In the genomic region with DNA sequence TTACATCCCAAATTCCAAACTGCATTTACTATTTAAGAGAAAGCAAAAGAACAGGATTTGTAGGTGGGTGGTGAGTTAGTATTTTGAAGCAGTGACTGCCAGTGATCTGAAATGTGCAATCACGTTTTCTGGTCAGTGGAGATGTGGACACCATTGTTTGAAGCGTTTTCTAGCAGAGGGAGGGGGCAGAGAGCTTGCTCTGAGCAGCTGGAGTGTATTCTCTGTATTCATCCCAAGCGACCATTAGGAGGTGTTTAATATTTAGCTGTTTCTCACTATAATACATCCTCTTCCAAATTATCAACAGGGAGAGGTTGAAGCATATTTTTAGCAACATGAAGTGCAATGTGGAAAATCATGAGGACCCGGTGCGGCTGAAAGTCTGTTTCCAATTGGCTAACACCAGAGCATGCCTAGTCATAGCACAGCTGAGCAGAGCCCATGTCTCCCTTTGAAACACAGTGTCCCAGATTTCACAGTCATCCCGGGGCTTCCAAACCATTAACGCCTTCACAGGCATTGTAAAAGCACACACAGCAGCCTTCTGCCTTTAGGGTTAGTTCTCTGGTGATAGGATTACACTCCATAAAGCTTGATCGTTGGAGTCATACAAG, we compare ENCODE assay signal across 14 mouse cellular contexts. TPM values are rescaled to one million over a fixed set of nuclear protein-coding genes. Genes with fewer than 3 reads are reported as not detected.
DNase-seq lines count a peak whose midpoint lies in the region; ATAC-seq lines count a peak whose summit lies in the region.
"Had no signal": no experiment of that assay in that cellular context is flagged by ENCODE, and none has a peak within 500 bp of the region (broad histone marks: within the 10 kb centered on the region; RNA-seq: fewer than 3 reads in every experiment).

No protein-coding gene starts in this region.

- no peaks in the 10 kb centered on the region for H3K27me3 ChIP-seq in forebrain, embryonic 11.5 days (ENCODE audit: control insufficient read depth, insufficient read depth, low read length)
- no peaks in the 10 kb centered on the region for H3K27me3 ChIP-seq in forebrain, embryonic 10.5 days (ENCODE audit: poor library complexity, severe bottlenecking)
- no peaks in the 10 kb centered on the region for H3K27me3 ChIP-seq in neural tube, embryonic 13.5 days
- H3K27me3 ChIP-seq: stomach, embryonic 15.5 days had no signal

- no peak for DNase-seq in forebrain, embryonic 11.5 days (ENCODE audit: low spot score)
- DNase-seq in forebrain, embryonic 10.5 days (ENCODE audit: extremely low spot score, low spot score) = no peak
- DNase-seq in neural tube, embryonic 10.5 days (ENCODE audit: extremely low spot score, low spot score) = no peak
- peak; percentile 66 for DNase-seq in induced T-regulatory cell, adult 2 months (ENCODE audit: low read depth)
- peak; percentile 75 for DNase-seq in retina, postnatal 1 day
- DNase-seq in lung, postnatal 25 days (ENCODE audit: low spot score) = no peak
- no peak for DNase-seq in adrenal gland, adult 8-10 months
- DNase-seq: embryo, embryonic 11 days; kidney, postnatal 14 days; left cerebral cortex, postnatal 4 days; lung, postnatal 14 days had no signal

- WGBS in forebrain, embryonic 11.5 days = 53% methylated on average over 8 of the region's 8 CpGs
- 63% methylated on average over 8 of the region's 8 CpGs for WGBS in forebrain, embryonic 10.5 days
- WGBS in neural tube, embryonic 13.5 days = 32% methylated on average over 8 of the region's 8 CpGs

- no peaks in the 10 kb centered on the region for H3K9me3 ChIP-seq in forebrain, embryonic 11.5 days (ENCODE audit: control insufficient read depth, low read length)
- H3K9me3 ChIP-seq in forebrain, embryonic 10.5 days = no peaks in the 10 kb centered on the region
- H3K9me3 ChIP-seq in neural tube, embryonic 13.5 days = no peaks in the 10 kb centered on the region
- H3K9me3 ChIP-seq: stomach, embryonic 15.5 days had no signal

- ATAC-seq in forebrain, embryonic 11.5 days (replicated peaks; ENCODE audit: low FRiP score) = 0 out of 2 replicates have a peak, but pooled peaks have one; percentile 30
- peak; percentile 82 for ATAC-seq in neural tube, embryonic 13.5 days (ENCODE audit: low read depth)
- ATAC-seq: Patski had no signal

- H3K36me3 ChIP-seq in forebrain, embryonic 11.5 days (ENCODE audit: control insufficient read depth, insufficient read depth, low read length) = no peaks in the 10 kb centered on the region
- no peaks in the 10 kb centered on the region for H3K36me3 ChIP-seq in forebrain, embryonic 10.5 days (replicated peaks)
- no peaks in the 10 kb centered on the region for H3K36me3 ChIP-seq in neural tube, embryonic 13.5 days
- H3K36me3 ChIP-seq: stomach, embryonic 15.5 days had no signal

- H3K27ac ChIP-seq in forebrain, embryonic 11.5 days (ENCODE audit: low read depth, low read length) = no peak overlapping the region
- no peak overlapping the region for H3K27ac ChIP-seq in forebrain, embryonic 10.5 days
- peak overlapping the region; percentile 10 for H3K27ac ChIP-seq in neural tube, embryonic 13.5 days (replicated peaks)
- H3K27ac ChIP-seq: stomach, embryonic 15.5 days had no signal

- H3K9ac ChIP-seq in forebrain, embryonic 11.5 days (ENCODE audit: low read length) = no peak overlapping the region
- H3K9ac ChIP-seq in neural tube, embryonic 13.5 days = no peak overlapping the region
- H3K9ac ChIP-seq: stomach, embryonic 15.5 days had no signal

- no peak overlapping the region for H3K4me2 ChIP-seq in forebrain, embryonic 11.5 days (ENCODE audit: low read depth, low read length, severe bottlenecking)
- peak overlapping the region; percentile 29; the same call in 1 of the 2 replicates for H3K4me2 ChIP-seq in neural tube, embryonic 13.5 days
- H3K4me2 ChIP-seq: stomach, embryonic 15.5 days had no signal

- H3K4me3 ChIP-seq in forebrain, embryonic 11.5 days (ENCODE audit: low read depth, low read length) = no peak overlapping the region
- no peak overlapping the region for H3K4me3 ChIP-seq in forebrain, embryonic 10.5 days
- H3K4me3 ChIP-seq in neural tube, embryonic 13.5 days = no peak overlapping the region
- H3K4me3 ChIP-seq: stomach, embryonic 15.5 days had no signal

- H3K4me1 ChIP-seq in forebrain, embryonic 11.5 days (replicated peaks; ENCODE audit: control insufficient read depth, insufficient read depth, low read length) = no peaks in the 10 kb centered on the region
- H3K4me1 ChIP-seq in forebrain, embryonic 10.5 days = peaks cover 12% of the 10 kb centered on the region; the same call in 1 of the 2 replicates
- peaks cover 10% of the 10 kb centered on the region for H3K4me1 ChIP-seq in neural tube, embryonic 13.5 days (replicated peaks)
- H3K4me1 ChIP-seq: stomach, embryonic 15.5 days had no signal

RNA-seq across cellular contexts. Expression of gene Icos, which starts 41.7 kb away (rescaled TPM):
- polyA plus RNA-seq in forebrain, embryonic 11.5 days (2014; fragmentation: Nextera tagmentation; extraction: Ambion mirVana) = not detected in 2 replicates
- polyA plus RNA-seq in forebrain, embryonic 10.5 days (2016; fragmentation: Nextera tagmentation; extraction: Ambion mirVana) = 0.11 and 0.26 TPM in 2 replicates
- 0.51 TPM in 1 of 2 replicates, not detected in the other for polyA plus RNA-seq in neural tube, embryonic 13.5 days (2015; fragmentation: Nextera tagmentation; extraction: Ambion mirVana)
- total RNA-seq in adrenal gland, adult 8-10 months (2022) = under 1 TPM in 1 of 4 experiments, not detected in 3; 0.13 TPM

RNA-seq across cellular contexts. Expression of gene Ctla4, which starts 49.3 kb away (rescaled TPM):
- not detected in 2 replicates for polyA plus RNA-seq in forebrain, embryonic 11.5 days (2014; fragmentation: Nextera tagmentation; extraction: Ambion mirVana)
- polyA plus RNA-seq in forebrain, embryonic 10.5 days (2016; fragmentation: Nextera tagmentation; extraction: Ambion mirVana) = not detected in 2 replicates
- polyA plus RNA-seq in neural tube, embryonic 13.5 days (2015; fragmentation: Nextera tagmentation; extraction: Ambion mirVana) = not detected in 2 replicates
- total RNA-seq in adrenal gland, adult 8-10 months (2022) = not detected
- total RNA-seq: left cerebral cortex, postnatal 4 days had no signal
- polyA plus RNA-seq: Patski; stomach, embryonic 15.5 days had no signal

Comparison
In these comparisons a context has a peak if more than half of its experiments do, and no peak if none do; other contexts are left out.
1. DNase-seq: peak in induced T-regulatory cell, adult 2 months (single experiment) and retina, postnatal 1 day (single experiment); none in forebrain, embryonic 11.5 days (single experiment), forebrain, embryonic 10.5 days (single experiment), neural tube, embryonic 10.5 days (single experiment), lung, postnatal 25 days (single experiment) and adrenal gland, adult 8-10 months (single experiment).